Mouse (Mus musculus) C2C12 (cell line): ENCODE data around the gene Ppp1r21.

Experiments
- CEBPB ChIP-seq: IDR thresholded peaks from one replicate; pipeline ENCODE4 v1.6.1; 2011; ENCODE audit warnings: low read depth, mild to moderate bottlenecking, control low read depth, moderate library complexity
- CTCF ChIP-seq: IDR thresholded peaks from one replicate; pipeline ENCODE4 v1.5.1; 2011; ENCODE audit not compliant: control insufficient read depth, insufficient read depth, insufficient read length
- MAX ChIP-seq: IDR thresholded peaks from one replicate; pipeline ENCODE4 v1.6.1; 2011; ENCODE audit warnings: mild to moderate bottlenecking, control low read depth

DNA sequence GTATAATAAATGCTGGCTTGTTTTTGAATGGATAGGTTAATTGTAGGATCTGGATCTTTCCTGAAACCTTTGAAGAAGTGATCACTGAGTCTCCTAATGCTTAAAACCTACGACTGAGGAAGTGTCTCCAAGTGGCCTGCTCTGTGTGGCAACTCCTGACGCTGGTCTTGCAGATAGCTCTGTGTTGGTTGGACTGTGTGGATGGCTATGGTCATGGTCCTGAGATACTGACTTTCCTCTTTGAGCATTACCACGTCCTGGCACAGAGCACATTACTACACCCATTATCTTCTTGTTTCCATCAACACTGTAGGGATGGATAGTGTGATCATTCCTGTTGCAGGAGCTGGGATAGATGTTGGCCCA lies 13.5 kb downstream of the Ppp1r21 start:
- TF ChIP-seq CEBPB (no peak), CTCF (no peak), MAX (no peak)
